Mouse (Mus musculus) skeletal muscle tissue, adult 2 months (tissue): ENCODE measurements around the gene Htr6.

ENCODE experiments used
- DNase-seq: peaks from one replicate; pipeline ENCODE4 v3.0.0-alpha.2; 2012; ENCODE audit warnings: low read depth, low spot score

Htr6 gene

GRCm38 (mm10) chr4:139075041-139075711 is at the start of gene Htr6:
Htr6 (minus strand) TSS chr4:139075570.
- no peak for DNase-seq

- no peak for DNase-seq
These were observed 49.6 kb upstream of the Htr6 start for GRCm38 (mm10) chr4:139124940-139125339.

GRCm38 (mm10) chr4:139122557-139122956 is 47.2 kb upstream of the Htr6 start:
- DNase-seq, result no peak

- no peak for DNase-seq
These were observed 45.6 kb upstream of the Htr6 start for GRCm38 (mm10) chr4:139120998-139121397.

- no peak for DNase-seq
These were observed 45.0 kb upstream of the Htr6 start for GRCm38 (mm10) chr4:139120281-139120814.

GRCm38 (mm10) chr4:139116356-139117063 is 41.1 kb upstream of the Htr6 start:
- DNase-seq, result no peak

GRCm38 (mm10) chr4:139115721-139116120 is 40.4 kb upstream of the Htr6 start:
- DNase-seq, result no peak

GRCm38 (mm10) chr4:139112482-139112881 is 37.1 kb upstream of the Htr6 start:
- no peak for DNase-seq

GRCm38 (mm10) chr4:139111421-139111820 is 36.1 kb upstream of the Htr6 start:
- DNase-seq, result no peak

- no peak for DNase-seq
These were observed 35.5 kb upstream of the Htr6 start for GRCm38 (mm10) chr4:139110858-139111257.

- no peak for DNase-seq
These were observed 30.1 kb upstream of the Htr6 start for GRCm38 (mm10) chr4:139105453-139105852.

- no peak for DNase-seq
These were observed 26.2 kb upstream of the Htr6 start for GRCm38 (mm10) chr4:139101546-139101945.

- no peak for DNase-seq
These were observed 25.0 kb upstream of the Htr6 start for GRCm38 (mm10) chr4:139100326-139100725.

GRCm38 (mm10) chr4:139096201-139096600 is 20.8 kb upstream of the Htr6 start:
- no peak for DNase-seq

GRCm38 (mm10) chr4:139095406-139095805 is 20.0 kb upstream of the Htr6 start:
- DNase-seq, result no peak

- no peak for DNase-seq
These were observed 17.8 kb upstream of the Htr6 start for GRCm38 (mm10) chr4:139093196-139093530.

GRCm38 (mm10) chr4:139092356-139093195 is 17.2 kb upstream of the Htr6 start, which contains the start of gene Nbl1:
Nbl1 (minus strand) TSS chr4:139092993.
- DNase-seq, result no peak

GRCm38 (mm10) chr4:139091478-139092355 is 16.3 kb upstream of the Htr6 start:
- no peak for DNase-seq

- no peak for DNase-seq
These were observed 15.7 kb upstream of the Htr6 start for GRCm38 (mm10) chr4:139091066-139091465.

GRCm38 (mm10) chr4:139090303-139090940 is 15.1 kb upstream of the Htr6 start:
- DNase-seq, result no peak
